Mouse (Mus musculus) hindbrain, embryonic 12.5 days (tissue): ENCODE measurements around the gene Gpr135. TPM values are rescaled to one million over a fixed set of nuclear protein-coding genes. Genes with fewer than 3 reads are reported as not detected.
"Not testable (repeated sequence)": the region's sequence is repeated elsewhere in the genome, so short reads cannot be mapped to it uniquely, and the experiment has no call there.

Experiments used
- ATAC-seq: fragments of 200-750 bp; cut with Nextera tagmentation; 2 replicates; pipeline ENCODE4 v1.8.0; 2017; ENCODE audit warnings: moderate TSS enrichment; ENCODE audit not compliant: low FRiP score
- H3K27ac ChIP-seq: fragments of 300-500 bp; sonication (generic); 2 replicates; pipeline ENCODE4 v1.5.1; 2016; ENCODE audit warnings: mild to moderate bottlenecking
- H3K27me3 ChIP-seq: fragments of 300-500 bp; sonication (generic); 2 replicates; pipeline ENCODE4 v1.6.1; 2016; ENCODE audit warnings: mild to moderate bottlenecking
- H3K36me3 ChIP-seq: fragments of 300-500 bp; sonication (generic); 2 replicates; pipeline ENCODE4 v1.6.1; 2016; ENCODE audit warnings: mild to moderate bottlenecking
- H3K4me1 ChIP-seq: fragments of 300-500 bp; sonication (generic); 2 replicates; pipeline ENCODE4 v1.6.1; 2016
- H3K4me2 ChIP-seq: fragments of 300-500 bp; sonication (generic); replicated peaks from 2 replicates; pipeline ENCODE4 v1.6.1; 2016; ENCODE audit warnings: mild to moderate bottlenecking
- H3K4me3 ChIP-seq: fragments of 300-500 bp; sonication (generic); 2 replicates; pipeline ENCODE4 v1.5.1; 2016; ENCODE audit warnings: mild to moderate bottlenecking
- H3K9ac ChIP-seq: fragments of 300-500 bp; sonication (generic); 2 replicates; pipeline ENCODE4 v1.6.1; 2016; ENCODE audit warnings: mild to moderate bottlenecking, moderate library complexity
- H3K9me3 ChIP-seq: fragments of 300-500 bp; sonication (generic); replicated peaks from 2 replicates; pipeline ENCODE4 v1.6.1; 2016; ENCODE audit warnings: mild to moderate bottlenecking
- WGBS: fragments of 180-500 bp; shearing (Covaris S2); methylation state at CpG from one replicate; pipeline ENCODE4 v1.1.7; 2016; 5-methylcytosine and 5-hydroxymethylcytosine counted together
- polyA plus RNA-seq: library from polyadenylated mRNA; unstranded; fragments of >200 nt; fragmentation: Nextera tagmentation; extraction: Ambion mirVana; gene quantifications from 2 replicates; pipeline ENCODE4 v1.2.1, GENCODE M21; 2016

Gpr135 gene
- polyA plus RNA-seq, 1 experiment from 2014 or later: 1.7 TPM

- ATAC-seq: peak; percentile 6
- Histone ChIP-seq H3K27ac (peak overlapping the region; percentile 83), H3K4me2 (peak overlapping the region; percentile 82), H3K9ac (peak overlapping the region; percentile 74), H3K4me3 (peak overlapping the region; percentile 58), H3K9me3 (no peaks in the 10 kb centered on the region), H3K36me3 (no peaks in the 10 kb centered on the region), H3K4me1 (peaks cover 32% of the 10 kb centered on the region), H3K27me3 (no peaks in the 10 kb centered on the region)
- 3% methylated on average over 46 of the region's 46 CpGs for WGBS
These were observed 13.5 kb upstream of the Gpr135 start for GRCm38 (mm10) chr12:72084261-72085023.

GRCm38 (mm10) chr12:72083265-72083664 lies 12.3 kb upstream of the Gpr135 start:
- no peak overlapping the region for H3K27ac ChIP-seq
- H3K36me3 ChIP-seq: no peaks in the 10 kb centered on the region
- ATAC-seq: no peak
- H3K4me1 ChIP-seq: peaks cover 29% of the 10 kb centered on the region
- no peak overlapping the region for H3K4me2 ChIP-seq
- no peaks in the 10 kb centered on the region for H3K9me3 ChIP-seq
- H3K9ac ChIP-seq: no peak overlapping the region
- no peak overlapping the region for H3K4me3 ChIP-seq
- WGBS: 91% methylated on average over 9 of the region's 9 CpGs
- H3K27me3 ChIP-seq: no peaks in the 10 kb centered on the region

- Histone ChIP-seq H3K27me3 (no peaks in the 10 kb centered on the region), H3K36me3 (no peaks in the 10 kb centered on the region), H3K4me2 (peak overlapping the region; percentile 40), H3K27ac (no peak overlapping the region), H3K9me3 (no peaks in the 10 kb centered on the region), H3K9ac (no peak overlapping the region), H3K4me3 (0 out of 2 replicates have a peak overlapping the region, but pooled peaks have one; percentile 5), H3K4me1 (peaks cover 20% of the 10 kb centered on the region)
- 32% methylated on average over 18 of the region's 18 CpGs for WGBS
- ATAC-seq: no peak
These were observed 11.4 kb upstream of the Gpr135 start for GRCm38 (mm10) chr12:72082370-72082769.

- Histone ChIP-seq H3K27me3 (no peaks in the 10 kb centered on the region), H3K36me3 (0 out of 2 replicates have a peak, but pooled peaks cover under 1% of the 10 kb centered on the region), H3K9me3 (no peaks in the 10 kb centered on the region), H3K4me1 (peaks cover 18% of the 10 kb centered on the region), H3K9ac (no peak overlapping the region), H3K27ac (no peak overlapping the region), H3K4me2 (peak overlapping the region; percentile 40; the same call in 1 of the 2 replicates), H3K4me3 (0 out of 2 replicates have a peak overlapping the region, but pooled peaks have one; percentile 5)
- 80% methylated on average over 3 of the region's 3 CpGs for WGBS
- ATAC-seq: no peak
These were observed 11.0 kb upstream of the Gpr135 start for GRCm38 (mm10) chr12:72081961-72082360.

GRCm38 (mm10) chr12:72078248-72078647 lies 7.3 kb upstream of the Gpr135 start:
- Histone ChIP-seq H3K9ac (no peak overlapping the region), H3K4me2 (no peak overlapping the region), H3K36me3 (0 out of 2 replicates have a peak, but pooled peaks cover 8% of the 10 kb centered on the region), H3K9me3 (no peaks in the 10 kb centered on the region), H3K27ac (no peak overlapping the region), H3K27me3 (no peaks in the 10 kb centered on the region), H3K4me1 (peaks cover 9% of the 10 kb centered on the region), H3K4me3 (no peak overlapping the region)
- no peak for ATAC-seq
- 89% methylated on average over 3 of the region's 3 CpGs for WGBS

- peak overlapping the region; percentile 72 for H3K4me3 ChIP-seq
- H3K9me3 ChIP-seq: no peaks in the 10 kb centered on the region
- H3K27me3 ChIP-seq: peaks cover 12% of the 10 kb centered on the region
- 5% methylated on average over 40 of the region's 40 CpGs for WGBS
- peaks cover 8% of the 10 kb centered on the region for H3K4me1 ChIP-seq
- H3K9ac ChIP-seq: peak overlapping the region; percentile 9
- ATAC-seq: no peak; the same call in 1 of the 2 replicates
- H3K4me2 ChIP-seq: peak overlapping the region; percentile 83
- 0 out of 2 replicates have a peak, but pooled peaks cover 6% of the 10 kb centered on the region for H3K36me3 ChIP-seq
- H3K27ac ChIP-seq: peak overlapping the region; percentile 77; the same call in 1 of the 2 replicates
These were observed 1.1 kb downstream of the Gpr135 start for GRCm38 (mm10) chr12:72069626-72070326.

- H3K4me3 ChIP-seq: no peak overlapping the region
- H3K36me3 ChIP-seq: no peaks in the 10 kb centered on the region
- H3K9ac ChIP-seq: no peak overlapping the region
- no peaks in the 10 kb centered on the region for H3K27me3 ChIP-seq
- H3K27ac ChIP-seq: no peak overlapping the region
- H3K4me2 ChIP-seq: no peak overlapping the region
- 87% methylated on average over 1 of the region's 1 CpGs for WGBS
- H3K4me1 ChIP-seq: no peaks in the 10 kb centered on the region
- no peaks in the 10 kb centered on the region for H3K9me3 ChIP-seq
- no peak for ATAC-seq
These were observed 13.1 kb downstream of the Gpr135 start for GRCm38 (mm10) chr12:72057780-72058179.

- Histone ChIP-seq H3K4me1 (no peaks in the 10 kb centered on the region), H3K4me2 (no peak overlapping the region), H3K4me3 (no peak overlapping the region), H3K9ac (no peak overlapping the region), H3K36me3 (no peaks in the 10 kb centered on the region), H3K9me3 (peaks cover 5% of the 10 kb centered on the region; the same call in 1 of the 2 replicates), H3K27me3 (no peaks in the 10 kb centered on the region), H3K27ac (no peak overlapping the region)
- WGBS: 40% methylated on average over 6 of the region's 6 CpGs
- no peak for ATAC-seq
These were observed 17.1 kb downstream of the Gpr135 start for GRCm38 (mm10) chr12:72053851-72054250.

GRCm38 (mm10) chr12:72053303-72053702 lies 17.6 kb downstream of the Gpr135 start:
- no peaks in the 10 kb centered on the region for H3K4me1 ChIP-seq
- H3K27ac ChIP-seq: no peak overlapping the region
- no peaks in the 10 kb centered on the region for H3K36me3 ChIP-seq
- H3K9me3 ChIP-seq: peaks cover 5% of the 10 kb centered on the region; the same call in 1 of the 2 replicates
- no peaks in the 10 kb centered on the region for H3K27me3 ChIP-seq
- H3K4me3 ChIP-seq: no peak overlapping the region
- whole genome bisulfite sequencing: 48% methylated on average over 6 of the region's 6 CpGs
- no peak overlapping the region for H3K4me2 ChIP-seq
- H3K9ac ChIP-seq: no peak overlapping the region
- ATAC-seq: no peak

GRCm38 (mm10) chr12:72052571-72052970 lies 18.4 kb downstream of the Gpr135 start:
- no peak for ATAC-seq
- Histone ChIP-seq H3K27ac (no peak overlapping the region), H3K9me3 (peaks cover 5% of the 10 kb centered on the region; the same call in 1 of the 2 replicates), H3K4me2 (no peak overlapping the region), H3K27me3 (no peaks in the 10 kb centered on the region), H3K4me1 (no peaks in the 10 kb centered on the region), H3K9ac (no peak overlapping the region), H3K36me3 (no peaks in the 10 kb centered on the region), H3K4me3 (no peak overlapping the region)
- WGBS: 86% methylated on average over 6 of the region's 6 CpGs

- Histone ChIP-seq H3K27me3 (no peaks in the 10 kb centered on the region), H3K27ac (no peak overlapping the region), H3K9ac (no peak overlapping the region), H3K9me3 (peaks cover 5% of the 10 kb centered on the region; the same call in 1 of the 2 replicates), H3K36me3 (no peaks in the 10 kb centered on the region), H3K4me2 (no peak overlapping the region), H3K4me3 (no peak overlapping the region), H3K4me1 (no peaks in the 10 kb centered on the region)
- WGBS: 86% methylated on average over 4 of the region's 4 CpGs
- ATAC-seq: no peak
These were observed 20.1 kb downstream of the Gpr135 start for GRCm38 (mm10) chr12:72050821-72051220.

GRCm38 (mm10) chr12:72050156-72050555 lies 20.8 kb downstream of the Gpr135 start:
- WGBS: 90% methylated on average over 5 of the region's 5 CpGs
- H3K27me3 ChIP-seq, H3K27ac ChIP-seq, H3K9ac ChIP-seq, H3K4me1 ChIP-seq, H3K4me3 ChIP-seq, H3K36me3 ChIP-seq, ATAC-seq, H3K9me3 ChIP-seq, H3K4me2 ChIP-seq: not testable (repeated sequence)
